Mouse (Mus musculus) lung, embryonic 15.5 days (tissue): ENCODE measurements around the gene Hprt. TPM values are rescaled to one million over a fixed set of nuclear protein-coding genes. Genes with fewer than 3 reads are reported as not detected.
A peak's percentile ranks its signal among the peaks of the same experiment; 100 is the strongest.
"Not testable (repeated sequence)": the region's sequence is repeated elsewhere in the genome, so short reads cannot be mapped to it uniquely, and the experiment has no call there.

ENCODE experiments used
- ATAC-seq: fragments of 200-750 bp; cut with Nextera tagmentation; 2 replicates; pipeline ENCODE4 v1.8.0; 2017; ENCODE audit warnings: moderate number of reproducible peaks, borderline replicate concordance; ENCODE audit not compliant: low FRiP score, low TSS enrichment; ENCODE audit errors: extremely low read depth
- H3K27ac ChIP-seq: fragments of 300-500 bp; sonication (generic); 2 replicates; pipeline ENCODE4 v1.5.1; 2015; ENCODE audit warnings: moderate library complexity, mild to moderate bottlenecking, inconsistent platforms
- H3K27me3 ChIP-seq: fragments of 300-500 bp; sonication (generic); 2 replicates; pipeline ENCODE4 v1.6.1; 2015; ENCODE audit warnings: inconsistent platforms
- H3K36me3 ChIP-seq: fragments of 300-500 bp; sonication (generic); 2 replicates; pipeline ENCODE4 v1.6.1; 2015; ENCODE audit warnings: inconsistent platforms
- H3K4me1 ChIP-seq: fragments of 300-500 bp; sonication (generic); 2 replicates; pipeline ENCODE4 v1.6.1; 2015; ENCODE audit warnings: inconsistent platforms
- H3K4me2 ChIP-seq: fragments of 300-500 bp; sonication (generic); 2 replicates; pipeline ENCODE4 v1.6.1; 2015; ENCODE audit warnings: inconsistent platforms, mild to moderate bottlenecking, moderate library complexity
- H3K4me3 ChIP-seq: fragments of 300-500 bp; sonication (generic); 2 replicates; pipeline ENCODE4 v1.5.1; 2015; ENCODE audit warnings: mild to moderate bottlenecking, inconsistent platforms
- H3K9ac ChIP-seq: fragments of 300-500 bp; sonication (generic); 2 replicates; pipeline ENCODE4 v1.6.1; 2015; ENCODE audit warnings: inconsistent platforms
- H3K9me3 ChIP-seq: fragments of 300-500 bp; sonication (generic); 2 replicates; pipeline ENCODE4 v1.6.1; 2016; ENCODE audit warnings: inconsistent platforms
- WGBS: fragments of 180-500 bp; shearing (Covaris S2); methylation state at CpG from one replicate; pipeline ENCODE4 v1.1.7; 2015; 5-methylcytosine and 5-hydroxymethylcytosine counted together
- polyA plus RNA-seq: library from polyadenylated mRNA; unstranded; fragments of >200 nt; fragmentation: Nextera tagmentation; extraction: Ambion mirVana; gene quantifications from 2 replicates; pipeline ENCODE4 v1.2.1, GENCODE M21; 2015

Hprt gene
- polyA plus RNA-seq, 1 experiment from 2014 or later = 176 TPM

- 50% methylated on average over 4 of the region's 4 CpGs for WGBS
These were observed 16.9 kb downstream of the Hprt start for GRCm38 (mm10) chrX:53004887-53005286.

GRCm38 (mm10) chrX:53006062-53006461 lies 18.1 kb downstream of the Hprt start:
- H3K4me2 ChIP-seq = no peak overlapping the region
- H3K27me3 ChIP-seq = no peaks in the 10 kb centered on the region
- WGBS = 33% methylated on average over 3 of the region's 3 CpGs
- H3K4me1 ChIP-seq = no peaks in the 10 kb centered on the region
- ATAC-seq = no peak
- H3K27ac ChIP-seq = no peak overlapping the region
- H3K9me3 ChIP-seq = no peaks in the 10 kb centered on the region
- H3K36me3 ChIP-seq = no peaks in the 10 kb centered on the region
- no peak overlapping the region for H3K4me3 ChIP-seq
- no peak overlapping the region for H3K9ac ChIP-seq

More at GRCm38 (mm10) chrX:53004887-53005286, 16.9 kb downstream of the Hprt start:
- not testable (repeated sequence) for H3K4me2 ChIP-seq, H3K4me1 ChIP-seq, H3K9ac ChIP-seq, H3K9me3 ChIP-seq, H3K4me3 ChIP-seq, ATAC-seq, H3K27ac ChIP-seq, H3K27me3 ChIP-seq, H3K36me3 ChIP-seq

GRCm38 (mm10) chrX:53015549-53015948 lies 27.6 kb downstream of the Hprt start:
- Histone ChIP-seq H3K36me3 (no peaks in the 10 kb centered on the region; the same call in 1 of the 2 replicates), H3K9ac (no peak overlapping the region)
- no peak for ATAC-seq

GRCm38 (mm10) chrX:53023021-53023420 lies 35.1 kb downstream of the Hprt start:
- no peak overlapping the region for H3K27ac ChIP-seq
- H3K9ac ChIP-seq = no peak overlapping the region
- no peak overlapping the region for H3K4me3 ChIP-seq
- WGBS = 86% methylated on average over 2 of the region's 2 CpGs
- H3K4me2 ChIP-seq = no peak overlapping the region
- H3K27me3 ChIP-seq = no peaks in the 10 kb centered on the region
- no peak for ATAC-seq
- no peaks in the 10 kb centered on the region for H3K36me3 ChIP-seq
- no peaks in the 10 kb centered on the region for H3K4me1 ChIP-seq
- no peaks in the 10 kb centered on the region for H3K9me3 ChIP-seq

More at GRCm38 (mm10) chrX:53015549-53015948, 27.6 kb downstream of the Hprt start:
- H3K27me3 ChIP-seq = no peaks in the 10 kb centered on the region
- no peaks in the 10 kb centered on the region for H3K4me1 ChIP-seq
- H3K9me3 ChIP-seq = no peaks in the 10 kb centered on the region
- no peak overlapping the region for H3K27ac ChIP-seq
- no peak overlapping the region for H3K4me2 ChIP-seq
- no peak overlapping the region for H3K4me3 ChIP-seq

- not testable (repeated sequence) for H3K4me1 ChIP-seq, ATAC-seq, H3K27me3 ChIP-seq, H3K4me3 ChIP-seq, H3K9ac ChIP-seq, H3K4me2 ChIP-seq, H3K36me3 ChIP-seq, H3K9me3 ChIP-seq, H3K27ac ChIP-seq
- whole genome bisulfite sequencing = 15% methylated on average over 3 of the region's 3 CpGs
These were observed 36.3 kb downstream of the Hprt start for GRCm38 (mm10) chrX:53024268-53024667.

- no peak overlapping the region for H3K4me2 ChIP-seq
- no peaks in the 10 kb centered on the region for H3K4me1 ChIP-seq
- no peaks in the 10 kb centered on the region for H3K27me3 ChIP-seq
- no peaks in the 10 kb centered on the region for H3K9me3 ChIP-seq
- no peak overlapping the region for H3K9ac ChIP-seq
- no peak overlapping the region for H3K27ac ChIP-seq
- WGBS = 44% methylated on average over 11 of the region's 11 CpGs
- H3K4me3 ChIP-seq = no peak overlapping the region
- ATAC-seq = 0 out of 2 replicates have a peak, but pooled peaks have one; percentile 57
- no peaks in the 10 kb centered on the region for H3K36me3 ChIP-seq
These were observed 37.7 kb downstream of the Hprt start for GRCm38 (mm10) chrX:53025471-53026223.

- H3K9me3 ChIP-seq = no peaks in the 10 kb centered on the region
- H3K4me3 ChIP-seq = no peak overlapping the region
- 54% methylated on average over 5 of the region's 5 CpGs for WGBS
- ATAC-seq = no peak
- no peaks in the 10 kb centered on the region for H3K4me1 ChIP-seq
- no peaks in the 10 kb centered on the region for H3K27me3 ChIP-seq
- no peak overlapping the region for H3K9ac ChIP-seq
- H3K27ac ChIP-seq = no peak overlapping the region
- no peak overlapping the region for H3K4me2 ChIP-seq
- H3K36me3 ChIP-seq = no peaks in the 10 kb centered on the region
These were observed 41.6 kb downstream of the Hprt start for GRCm38 (mm10) chrX:53029559-53029958.

GRCm38 (mm10) chrX:53038194-53038593 lies 50.3 kb downstream of the Hprt start:
- no peak for ATAC-seq
- WGBS = 80% methylated on average over 4 of the region's 4 CpGs

GRCm38 (mm10) chrX:53039651-53040050 lies 51.7 kb downstream of the Hprt start:
- no peak for ATAC-seq
- Histone ChIP-seq H3K9me3 (no peaks in the 10 kb centered on the region), H3K4me1 (peaks cover 6% of the 10 kb centered on the region; the same call in 1 of the 2 replicates), H3K27ac (no peak overlapping the region), H3K4me2 (no peak overlapping the region), H3K9ac (no peak overlapping the region), H3K36me3 (no peaks in the 10 kb centered on the region), H3K27me3 (no peaks in the 10 kb centered on the region), H3K4me3 (no peak overlapping the region)
- WGBS = 31% methylated on average over 5 of the region's 5 CpGs

More at GRCm38 (mm10) chrX:53038194-53038593, 50.3 kb downstream of the Hprt start:
- no peak overlapping the region for H3K27ac ChIP-seq
- no peak overlapping the region for H3K4me2 ChIP-seq
- no peaks in the 10 kb centered on the region for H3K4me1 ChIP-seq
- H3K36me3 ChIP-seq = no peaks in the 10 kb centered on the region
- no peak overlapping the region for H3K4me3 ChIP-seq
- H3K9ac ChIP-seq = no peak overlapping the region
- no peaks in the 10 kb centered on the region for H3K27me3 ChIP-seq
- no peaks in the 10 kb centered on the region for H3K9me3 ChIP-seq

- no peak overlapping the region for H3K9ac ChIP-seq
- no peak overlapping the region for H3K27ac ChIP-seq
- H3K4me3 ChIP-seq = no peak overlapping the region
- ATAC-seq = no peak
- WGBS = 74% methylated on average over 6 of the region's 6 CpGs
- no peaks in the 10 kb centered on the region for H3K36me3 ChIP-seq
- H3K4me1 ChIP-seq = peaks cover 9% of the 10 kb centered on the region; the same call in 1 of the 2 replicates
- no peak overlapping the region for H3K4me2 ChIP-seq
- H3K27me3 ChIP-seq = no peaks in the 10 kb centered on the region
- H3K9me3 ChIP-seq = no peaks in the 10 kb centered on the region
These were observed 52.2 kb downstream of the Hprt start for GRCm38 (mm10) chrX:53040138-53040537.

- H3K4me3 ChIP-seq = no peak overlapping the region
- no peak overlapping the region for H3K4me2 ChIP-seq
- WGBS = 83% methylated on average over 6 of the region's 6 CpGs
- no peaks in the 10 kb centered on the region for H3K9me3 ChIP-seq
- no peaks in the 10 kb centered on the region for H3K36me3 ChIP-seq
- peaks cover 17% of the 10 kb centered on the region for H3K4me1 ChIP-seq
- no peak overlapping the region for H3K9ac ChIP-seq
- ATAC-seq = no peak
- H3K27ac ChIP-seq = no peak overlapping the region
- no peaks in the 10 kb centered on the region for H3K27me3 ChIP-seq
These were observed 53.1 kb downstream of the Hprt start for GRCm38 (mm10) chrX:53041006-53041405.

- Histone ChIP-seq H3K27me3 (no peaks in the 10 kb centered on the region), H3K4me1 (peaks cover 30% of the 10 kb centered on the region), H3K4me3 (no peak overlapping the region), H3K9ac (no peak overlapping the region), H3K4me2 (no peak overlapping the region), H3K9me3 (no peaks in the 10 kb centered on the region), H3K36me3 (no peaks in the 10 kb centered on the region), H3K27ac (peak overlapping the region; percentile 72)
- WGBS = 24% methylated on average over 10 of the region's 10 CpGs
- peak; percentile 72; the same call in 1 of the 2 replicates for ATAC-seq
These were observed 57.4 kb downstream of the Hprt start for GRCm38 (mm10) chrX:53045187-53045903.
